Mouse (Mus musculus): ENCODE measurements at regions not wholly inside any gene's neighbourhood (a gene's known extent, or its start where the extent isn't known, plus 50 kb on each side); places are given as distances from the start of the nearest gene placed in this dataset.

DNA sequence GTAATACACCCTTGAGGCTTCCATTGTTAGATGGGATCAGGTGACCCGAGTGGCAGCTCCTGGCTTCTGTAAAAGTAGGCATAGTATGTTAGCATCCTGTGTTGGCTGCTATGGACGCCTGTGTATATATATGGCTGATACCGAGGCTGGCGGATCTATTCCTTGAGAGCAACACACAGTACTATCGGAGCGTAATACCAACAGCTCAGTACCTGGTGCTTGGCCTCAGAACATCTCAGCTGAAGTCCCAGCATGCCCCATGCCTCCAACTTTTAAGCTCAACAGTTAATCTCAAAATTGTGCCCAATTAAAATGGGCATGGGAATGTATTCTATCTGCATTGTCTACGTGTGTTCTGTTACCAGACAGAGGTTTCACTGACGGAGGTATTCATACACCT is 420.7 kb upstream of the Ubash3b start:
- TF ChIP-seq CTCF (IDR thresholded peaks at IDR 0.05; ENCODE audit: low read depth): no peak
- no peak for TF ChIP-seq EP300 (IDR thresholded peaks at IDR 0.05; ENCODE audit: low read depth)
